In genomic region chr14:29051951-29052835, GRCm38 (mm10) we compare ENCODE assay signal across 22 mouse cellular contexts. TPM values are rescaled to one million over a fixed set of nuclear protein-coding genes. Genes with fewer than 3 reads are reported as not detected.
DNase-seq lines count a peak whose midpoint lies in the region; ATAC-seq and TF ChIP-seq lines count a peak whose summit lies in the region.
"Had no signal": no experiment of that assay in that cellular context is flagged by ENCODE, and none has a peak within 500 bp of the region (broad histone marks: within the 10 kb centered on the region; RNA-seq: fewer than 3 reads in every experiment).

No protein-coding gene starts in this region.

- peak; percentile 33 for DNase-seq in gastrocnemius, adult 2 months
- DNase-seq in gastrocnemius, postnatal 10 days, result no peak
- peak; percentile 11 for DNase-seq in midbrain, embryonic 14.5 days
- DNase-seq in midbrain, embryonic 11.5 days (ENCODE audit: low spot score, missing footprints), result no peak
- DNase-seq in adrenal gland, postnatal 14 days, result peak; percentile 57
- DNase-seq in yolk sac, embryonic 10.5 days (ENCODE audit: low spot score), result no peak
- no peak for DNase-seq in forebrain, embryonic 11.5 days (ENCODE audit: low spot score)
- DNase-seq: cerebellum, adult 11 months; gastrocnemius, postnatal 36 days; heart, postnatal 36 days; lung, embryonic 14.5 days; lung, postnatal 4 days; thymus, postnatal 36 days had no signal

- no peak for TF ChIP-seq CTCF in gastrocnemius, adult 2 months (IDR thresholded peaks at IDR 0.05)

- no peak overlapping the region for H3K9ac ChIP-seq in midbrain, embryonic 14.5 days (replicated peaks; ENCODE audit: low read length)
- H3K9ac ChIP-seq in midbrain, embryonic 11.5 days (ENCODE audit: low read length), result no peak overlapping the region
- H3K9ac ChIP-seq in forebrain, embryonic 11.5 days (ENCODE audit: low read length), result no peak overlapping the region
- H3K9ac ChIP-seq: embryonic facial prominence, embryonic 12.5 days; liver, embryonic 12.5 days; lung, embryonic 14.5 days had no signal

- H3K4me2 ChIP-seq in midbrain, embryonic 14.5 days (ENCODE audit: low read length), result no peak overlapping the region
- no peak overlapping the region for H3K4me2 ChIP-seq in midbrain, embryonic 11.5 days
- no peak overlapping the region for H3K4me2 ChIP-seq in forebrain, embryonic 11.5 days (ENCODE audit: low read depth, low read length, severe bottlenecking)
- H3K4me2 ChIP-seq: embryonic facial prominence, embryonic 12.5 days; liver, embryonic 12.5 days; lung, embryonic 14.5 days had no signal

- ATAC-seq in midbrain, embryonic 14.5 days (ENCODE audit: low FRiP score, low TSS enrichment), result no peak
- no peak for ATAC-seq in midbrain, embryonic 11.5 days (ENCODE audit: low FRiP score)
- ATAC-seq in forebrain, embryonic 11.5 days (replicated peaks; ENCODE audit: low FRiP score), result no peak
- ATAC-seq: forebrain, embryonic 16.5 days; hindbrain, embryonic 16.5 days; intestine, postnatal 0 days; liver, embryonic 12.5 days had no signal

- H3K4me3 ChIP-seq in gastrocnemius, adult 2 months, result no peak overlapping the region
- no peak overlapping the region for H3K4me3 ChIP-seq in midbrain, embryonic 14.5 days (replicated peaks; ENCODE audit: low read depth, low read length)
- no peak overlapping the region for H3K4me3 ChIP-seq in midbrain, embryonic 11.5 days (ENCODE audit: low read depth, low read length)
- no peak overlapping the region for H3K4me3 ChIP-seq in forebrain, embryonic 11.5 days (ENCODE audit: low read depth, low read length)
- H3K4me3 ChIP-seq: embryonic facial prominence, embryonic 12.5 days; layer of hippocampus, adult 2 months; liver, embryonic 12.5 days; midbrain, embryonic 10.5 days had no signal

- intact Hi-C loops in gastrocnemius, adult 2 months (cut with DNase I), result no loop called here

- no peaks in the 10 kb centered on the region for H3K9me3 ChIP-seq in midbrain, embryonic 14.5 days (ENCODE audit: control insufficient read depth, low read length)
- H3K9me3 ChIP-seq in midbrain, embryonic 11.5 days (ENCODE audit: control insufficient read depth, low read length), result no peaks in the 10 kb centered on the region
- H3K9me3 ChIP-seq in forebrain, embryonic 11.5 days (ENCODE audit: control insufficient read depth, low read length), result no peaks in the 10 kb centered on the region
- H3K9me3 ChIP-seq: embryonic facial prominence, embryonic 12.5 days; liver, embryonic 12.5 days; midbrain, embryonic 10.5 days had no signal

- peak overlapping the region; percentile 24; the same call in 1 of the 2 replicates for H3K27ac ChIP-seq in gastrocnemius, adult 2 months
- no peak overlapping the region for H3K27ac ChIP-seq in midbrain, embryonic 14.5 days (replicated peaks; ENCODE audit: low read depth, low read length)
- no peak overlapping the region for H3K27ac ChIP-seq in midbrain, embryonic 11.5 days (ENCODE audit: low read depth, low read length)
- H3K27ac ChIP-seq in forebrain, embryonic 11.5 days (ENCODE audit: low read depth, low read length), result no peak overlapping the region
- H3K27ac ChIP-seq: embryonic facial prominence, embryonic 12.5 days; layer of hippocampus, adult 2 months; liver, embryonic 12.5 days; midbrain, embryonic 10.5 days had no signal

- WGBS in midbrain, embryonic 14.5 days, result 76% methylated on average over 16 of the region's 16 CpGs
- 75% methylated on average over 16 of the region's 16 CpGs for WGBS in midbrain, embryonic 11.5 days
- 79% methylated on average over 16 of the region's 16 CpGs for WGBS in forebrain, embryonic 11.5 days

- H3K27me3 ChIP-seq in midbrain, embryonic 14.5 days (ENCODE audit: control insufficient read depth, insufficient read depth, low read length), result no peaks in the 10 kb centered on the region
- no peaks in the 10 kb centered on the region for H3K27me3 ChIP-seq in midbrain, embryonic 11.5 days (ENCODE audit: control insufficient read depth, insufficient read depth, low read length)
- no peaks in the 10 kb centered on the region for H3K27me3 ChIP-seq in forebrain, embryonic 11.5 days (ENCODE audit: control insufficient read depth, insufficient read depth, low read length)
- H3K27me3 ChIP-seq: embryonic facial prominence, embryonic 12.5 days; liver, embryonic 12.5 days had no signal

- no peaks in the 10 kb centered on the region for H3K4me1 ChIP-seq in midbrain, embryonic 14.5 days (ENCODE audit: control insufficient read depth, insufficient read depth, low read length)
- no peaks in the 10 kb centered on the region for H3K4me1 ChIP-seq in midbrain, embryonic 11.5 days (ENCODE audit: control insufficient read depth, insufficient read depth, low read length)
- H3K4me1 ChIP-seq in forebrain, embryonic 11.5 days (replicated peaks; ENCODE audit: control insufficient read depth, insufficient read depth, low read length), result no peaks in the 10 kb centered on the region
- H3K4me1 ChIP-seq: liver, embryonic 12.5 days had no signal

- no peaks in the 10 kb centered on the region for H3K36me3 ChIP-seq in midbrain, embryonic 14.5 days (ENCODE audit: control insufficient read depth, insufficient read depth, low read length)
- H3K36me3 ChIP-seq in midbrain, embryonic 11.5 days (ENCODE audit: control insufficient read depth, insufficient read depth, low read length), result no peaks in the 10 kb centered on the region
- H3K36me3 ChIP-seq in forebrain, embryonic 11.5 days (ENCODE audit: control insufficient read depth, insufficient read depth, low read length), result no peaks in the 10 kb centered on the region
- H3K36me3 ChIP-seq: embryonic facial prominence, embryonic 12.5 days; liver, embryonic 12.5 days; midbrain, embryonic 10.5 days had no signal

RNA-seq across cellular contexts. Expression of gene Lrtm1, which starts 34.2 kb away (rescaled TPM):
- total RNA-seq in gastrocnemius, adult 2 months (2021), result 10 to 100 TPM; 20.3 to 37.6 TPM
- total RNA-seq in gastrocnemius, postnatal 10 days (2021), result 10 to 100 TPM; 36.0 to 39.1 TPM
- 0.29 and 0.50 TPM in 2 replicates for polyA plus RNA-seq in midbrain, embryonic 14.5 days (2014; fragmentation: Nextera tagmentation; extraction: Ambion mirVana)
- polyA plus RNA-seq in midbrain, embryonic 11.5 days (2014; fragmentation: Nextera tagmentation; extraction: Ambion mirVana), result 5.8 and 6.2 TPM in 2 replicates
- total RNA-seq in adrenal gland, postnatal 14 days (2021), result 0.74 TPM in 1 of 2 replicates, not detected in the other
- 0.36 and 0.55 TPM in 2 replicates for polyA plus RNA-seq in forebrain, embryonic 11.5 days (2014; fragmentation: Nextera tagmentation; extraction: Ambion mirVana)
- total RNA-seq: layer of hippocampus, adult 2 months; left cerebral cortex, adult 18-20 months had no signal
- polyA plus RNA-seq: C2C12; intestine, postnatal 0 days; liver, embryonic 12.5 days had no signal

Comparison
In these comparisons a context has a peak if more than half of its experiments do, and no peak if none do; other contexts are left out.
1. DNase-seq: peak in gastrocnemius, adult 2 months (single experiment), midbrain, embryonic 14.5 days (single experiment) and adrenal gland, postnatal 14 days (single experiment); none in gastrocnemius, postnatal 10 days (single experiment), midbrain, embryonic 11.5 days (single experiment), yolk sac, embryonic 10.5 days (single experiment) and forebrain, embryonic 11.5 days (single experiment).
2. RNA of gene Lrtm1, which starts 34.2 kb away (total RNA-seq): 36.0 to 39.1 TPM in gastrocnemius, postnatal 10 days and 20.3 to 37.6 TPM in gastrocnemius, adult 2 months; 0.74 TPM in adrenal gland, postnatal 14 days; every median in the first group is over 10 times any median in the second.